Mouse (Mus musculus) brain, embryonic 14.5 days (tissue): ENCODE data around the gene Pde8a.

Experiments used
- CTCF ChIP-seq: fragments of 200-500 bp; IDR thresholded peaks from 2 replicates; pipeline ENCODE4 v1.5.1; 2012; ENCODE audit warnings: inconsistent platforms, mild to moderate bottlenecking, moderate library complexity, borderline replicate concordance; ENCODE audit not compliant: insufficient read depth, insufficient read length; ENCODE audit errors: extremely low read depth
- POLR2A ChIP-seq: fragments of 200-500 bp; IDR thresholded peaks from 2 replicates; pipeline ENCODE4 v1.6.1; 2012; ENCODE audit warnings: mild to moderate bottlenecking, inconsistent platforms, borderline replicate concordance; ENCODE audit not compliant: poor library complexity, insufficient read depth, insufficient read length, severe bottlenecking; ENCODE audit errors: extremely low read depth

DNA sequence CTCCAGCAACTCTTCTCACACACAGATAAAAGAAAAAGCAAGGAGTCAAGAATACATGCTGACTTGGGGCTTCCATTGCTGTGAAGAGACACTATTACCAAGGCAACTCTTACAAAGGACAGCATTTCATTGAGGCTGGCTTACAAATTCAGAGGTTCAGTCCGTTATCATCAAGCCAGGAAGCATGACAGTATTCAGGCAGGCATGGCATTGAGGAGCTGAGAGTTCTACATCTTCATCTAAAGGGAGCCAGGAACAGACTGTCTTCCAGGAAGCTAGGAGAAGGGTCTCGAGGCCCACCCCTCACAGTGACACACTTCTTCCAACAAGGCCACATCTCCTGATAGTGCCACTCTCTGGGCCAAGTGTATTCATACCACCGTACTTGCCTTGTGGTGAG lies 7.0 kb downstream of the Pde8a start:
- TF ChIP-seq POLR2A (no peak), CTCF (no peak)
